10 mouse cellular contexts compared by ENCODE assay signal in the genomic region with DNA sequence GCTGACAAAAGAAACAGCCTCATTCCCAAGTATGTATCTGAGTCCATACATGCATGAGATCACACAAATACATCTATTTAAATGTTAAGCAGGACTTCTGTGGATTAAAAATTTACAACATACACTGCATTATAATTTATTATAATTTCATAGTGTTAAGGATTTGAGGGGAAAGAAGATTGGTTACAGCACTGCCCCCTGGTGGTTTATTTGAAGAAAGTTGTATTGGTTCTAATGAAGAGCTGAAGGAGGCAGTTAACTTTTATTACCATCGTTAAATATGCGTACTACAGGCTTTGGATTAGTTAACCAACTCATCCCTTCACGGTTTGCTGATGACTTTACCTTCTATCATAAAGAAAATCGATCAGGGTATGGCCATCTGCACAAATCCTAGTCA. TPM values are rescaled to one million over a fixed set of nuclear protein-coding genes. Genes with fewer than 3 reads are reported as not detected.
DNase-seq lines count a peak whose midpoint lies in the region; ATAC-seq and TF ChIP-seq lines count a peak whose summit lies in the region.
"Had no signal": no experiment of that assay in that cellular context is flagged by ENCODE, and none has a peak within 500 bp of the region (broad histone marks: within the 10 kb centered on the region; RNA-seq: fewer than 3 reads in every experiment).

No protein-coding gene starts in this region.

- no peak overlapping the region for H3K4me3 ChIP-seq in kidney, postnatal 0 days (replicated peaks; ENCODE audit: low read depth, low read length)
- H3K4me3 ChIP-seq: myocyte; stomach, embryonic 15.5 days had no signal

- no peaks in the 10 kb centered on the region for H3K36me3 ChIP-seq in kidney, postnatal 0 days (ENCODE audit: insufficient read depth, low read length)
- H3K36me3 ChIP-seq: stomach, embryonic 15.5 days had no signal

- TF ChIP-seq CTCF in kidney, postnatal 0 days (IDR thresholded peaks at IDR 0.05; ENCODE audit: low read depth) = peak; percentile 77

- no peaks in the 10 kb centered on the region for H3K9me3 ChIP-seq in kidney, postnatal 0 days (replicated peaks; ENCODE audit: low read length)
- H3K9me3 ChIP-seq: stomach, embryonic 15.5 days had no signal

- peaks cover 4% of the 10 kb centered on the region; the same call in 1 of the 2 replicates for H3K4me1 ChIP-seq in kidney, postnatal 0 days (replicated peaks; ENCODE audit: insufficient read depth, low read length)

- no peak overlapping the region for H3K9ac ChIP-seq in kidney, postnatal 0 days (ENCODE audit: low read depth, low read length)
- H3K9ac ChIP-seq: stomach, embryonic 15.5 days had no signal

- no peak overlapping the region for H3K4me2 ChIP-seq in kidney, postnatal 0 days (ENCODE audit: low read length)
- H3K4me2 ChIP-seq: stomach, embryonic 15.5 days had no signal

- H3K27me3 ChIP-seq in kidney, postnatal 0 days (ENCODE audit: insufficient read depth, low read length) = no peaks in the 10 kb centered on the region
- H3K27me3 ChIP-seq: stomach, embryonic 15.5 days had no signal

- H3K27ac ChIP-seq in kidney, postnatal 0 days = no peak overlapping the region
- H3K27ac ChIP-seq: stomach, embryonic 15.5 days had no signal

- no peak for ATAC-seq in kidney, postnatal 0 days (replicated peaks; ENCODE audit: low FRiP score, low read depth)

- 11% methylated on average over 4 of the region's 4 CpGs for WGBS in kidney, postnatal 0 days

- peak; percentile 42 for DNase-seq in cerebellum, adult 9-10 months
- no peak for DNase-seq in cerebellum, adult 11-12 months
- peak; percentile 83 for DNase-seq in kidney, postnatal 0 days (ENCODE audit: low spot score)
- no peak for DNase-seq in kidney, adult 11 months
- DNase-seq in ES-CJ7 (ENCODE audit: low read depth, low spot score) = peak; percentile 30
- peak; percentile 57 for DNase-seq in forelimb bud, embryonic 11.5 days (ENCODE audit: low read depth, low spot score)
- DNase-seq in gastrocnemius, postnatal 10 days = no peak
- DNase-seq in ovary, adult 18-20 months (ENCODE audit: low spot score) = no peak

RNA-seq across cellular contexts. Expression of a gene that starts 3.9 kb away (rescaled TPM):
- 10.6 and 11.4 TPM in 2 replicates for polyA plus RNA-seq in kidney, postnatal 0 days (2015; fragmentation: Nextera tagmentation; extraction: Ambion mirVana)
- total RNA-seq in gastrocnemius, postnatal 10 days (2021) = 10 to 100 TPM; 13.1 to 13.7 TPM

Comparison
In these comparisons a context has a peak if more than half of its experiments do, and no peak if none do; other contexts are left out.
1. DNase-seq: peak in cerebellum, adult 9-10 months (single experiment), kidney, postnatal 0 days (single experiment), ES-CJ7 (single experiment) and forelimb bud, embryonic 11.5 days (single experiment); none in cerebellum, adult 11-12 months (single experiment), kidney, adult 11 months (single experiment), gastrocnemius, postnatal 10 days (single experiment) and ovary, adult 18-20 months (single experiment).